Comparison of ENCODE assay signal across 19 mouse cellular contexts in the genomic region with DNA sequence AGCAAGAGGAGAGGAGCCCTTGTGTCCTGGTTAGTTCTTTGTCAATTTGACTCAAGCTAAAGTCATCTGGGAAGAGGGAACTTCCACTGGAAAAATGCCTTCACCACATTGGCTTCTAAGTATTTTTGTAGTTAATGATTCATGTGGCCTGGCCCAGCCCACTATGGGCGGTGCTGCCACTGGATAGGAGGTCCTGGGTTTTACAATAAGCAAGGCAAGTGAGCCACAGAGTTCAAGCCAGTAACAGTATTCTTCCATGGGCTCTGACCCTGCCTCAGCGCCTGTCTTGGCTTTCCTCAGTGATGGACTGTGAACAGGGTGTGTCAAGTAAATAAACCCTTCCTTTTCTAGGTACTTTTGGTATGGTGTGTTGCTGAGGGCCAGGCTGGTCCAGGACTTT.
DNase-seq lines count a peak whose midpoint lies in the region; ATAC-seq lines count a peak whose summit lies in the region.
"Had no signal": no experiment of that assay in that cellular context is flagged by ENCODE, and none has a peak within 500 bp of the region (broad histone marks: within the 10 kb centered on the region; RNA-seq: fewer than 3 reads in every experiment).

No protein-coding gene starts in this region.

- peaks cover 1% of the 10 kb centered on the region for H3K4me1 ChIP-seq in stomach, embryonic 14.5 days (ENCODE audit: control insufficient read depth, insufficient read depth, low read length)

- H3K36me3 ChIP-seq in stomach, embryonic 14.5 days (ENCODE audit: control insufficient read depth, insufficient read depth, low read length), result no peaks in the 10 kb centered on the region
- H3K36me3 ChIP-seq: midbrain, embryonic 12.5 days; stomach, embryonic 15.5 days had no signal

- peak; percentile 79 for DNase-seq in kidney, adult 11 months
- no peak for DNase-seq in kidney, postnatal 4 days
- DNase-seq in kidney, postnatal 14 days, result peak; percentile 53
- DNase-seq in layer of hippocampus, adult 11-12 months (ENCODE audit: low spot score), result no peak
- DNase-seq in layer of hippocampus, adult 9-11 months, result no peak
- DNase-seq in cerebellum, adult 18-20 months, result no peak
- DNase-seq: cerebellum, adult 8-10 months; gastrocnemius, postnatal 36 days; heart, postnatal 10 days had no signal

- H3K27ac ChIP-seq in stomach, embryonic 14.5 days (ENCODE audit: low read length), result no peak overlapping the region
- H3K27ac ChIP-seq: limb, embryonic 13.5 days; liver, embryonic 14.5 days; macrophage; midbrain, embryonic 12.5 days; neural tube, embryonic 13.5 days; stomach, embryonic 15.5 days had no signal

- no peak overlapping the region for H3K4me2 ChIP-seq in stomach, embryonic 14.5 days (replicated peaks; ENCODE audit: low read depth, low read length)
- H3K4me2 ChIP-seq: heart, embryonic 11.5 days; limb, embryonic 13.5 days; midbrain, embryonic 12.5 days; neural tube, embryonic 13.5 days; stomach, embryonic 15.5 days had no signal

- H3K9me3 ChIP-seq in stomach, embryonic 14.5 days (ENCODE audit: control insufficient read depth, low read depth, low read length), result no peaks in the 10 kb centered on the region
- H3K9me3 ChIP-seq: limb, embryonic 13.5 days; midbrain, embryonic 12.5 days; neural tube, embryonic 13.5 days; stomach, embryonic 15.5 days had no signal

- H3K9ac ChIP-seq in stomach, embryonic 14.5 days (replicated peaks; ENCODE audit: low read depth, low read length), result no peak overlapping the region
- H3K9ac ChIP-seq: limb, embryonic 13.5 days; liver, embryonic 14.5 days; midbrain, embryonic 12.5 days; neural tube, embryonic 13.5 days; stomach, embryonic 15.5 days had no signal

- H3K27me3 ChIP-seq in stomach, embryonic 14.5 days (ENCODE audit: control insufficient read depth, insufficient read depth, low read length), result no peaks in the 10 kb centered on the region
- H3K27me3 ChIP-seq: limb, embryonic 13.5 days; midbrain, embryonic 12.5 days; neural tube, embryonic 13.5 days; stomach, embryonic 15.5 days had no signal

- no peak overlapping the region for H3K4me3 ChIP-seq in stomach, embryonic 14.5 days (ENCODE audit: low read depth, low read length)
- H3K4me3 ChIP-seq: limb, embryonic 13.5 days; midbrain, embryonic 12.5 days; neural tube, embryonic 13.5 days; stomach, embryonic 15.5 days had no signal

- WGBS in stomach, embryonic 14.5 days, result 79% methylated on average over 2 of the region's 2 CpGs

- ATAC-seq in granulocyte monocyte progenitor cell, adult 5-6 weeks (replicated peaks; ENCODE audit: poor library complexity, severe bottlenecking), result 0 out of 2 replicates have a peak, but pooled peaks have one; percentile 10
- peak; percentile 63; the same call in 1 of the 2 replicates for ATAC-seq in stomach, embryonic 14.5 days (ENCODE audit: insufficient number of reproducible peaks, insufficient read depth, low FRiP score, low read depth)
- ATAC-seq: forebrain, embryonic 16.5 days had no signal

Comparison
In these comparisons a context has a peak if more than half of its experiments do, and no peak if none do; other contexts are left out.
1. DNase-seq: peak in kidney, adult 11 months (single experiment) and kidney, postnatal 14 days (single experiment); none in kidney, postnatal 4 days (0 of 2), layer of hippocampus, adult 11-12 months (single experiment), layer of hippocampus, adult 9-11 months (single experiment) and cerebellum, adult 18-20 months (0 of 2).